Mouse (Mus musculus): ENCODE data around the gene Ssbp2.

DNA sequence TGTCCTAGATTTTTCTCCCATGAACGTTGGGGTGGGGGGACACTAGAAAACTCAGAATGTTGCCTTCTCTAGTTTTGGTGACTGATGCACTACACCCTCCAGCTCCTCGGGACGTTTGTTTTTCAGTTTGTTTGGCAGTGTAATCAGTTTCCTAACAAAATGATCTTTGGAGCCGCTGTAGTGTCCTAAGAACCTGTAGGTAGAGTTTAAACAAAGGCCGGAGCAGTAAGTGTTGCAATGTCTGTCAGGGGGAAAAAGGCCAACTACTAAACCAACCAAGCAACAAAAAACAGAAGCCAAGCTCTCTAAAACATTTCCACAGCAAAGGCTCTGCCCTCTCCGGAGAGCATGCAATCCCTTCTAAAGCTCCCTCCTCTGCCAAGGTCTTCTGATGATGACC, 280.8 kb downstream of the Ssbp2 start:
- TF ChIP-seq CTCF (IDR thresholded peaks at IDR 0.05; ENCODE audit: low read depth), result no peak
- no peak for TF ChIP-seq EP300 (IDR thresholded peaks at IDR 0.05; ENCODE audit: low read depth)
